Mouse (Mus musculus): ENCODE measurements around the gene Cryl1. TPM values are rescaled to one million over a fixed set of nuclear protein-coding genes. Genes with fewer than 3 reads are reported as not detected.

Gene Cryl1
- total and polyA plus RNA-seq, 3 experiments: 17.8 to 22.0 TPM; not detected in 1

- H3K79me2 ChIP-seq (ENCODE audit: control insufficient read depth, insufficient read depth, low read length, poor library complexity): no peaks in the 10 kb centered on the region
- H3K27ac ChIP-seq (ENCODE audit: control insufficient read depth, low read depth, low read length): no peak overlapping the region
- no peaks in the 10 kb centered on the region for H3K4me1 ChIP-seq (ENCODE audit: control insufficient read depth in 1 of 2, insufficient read depth in 2 of 2, low read length in 2 of 2)
- TF ChIP-seq SMC3 (IDR thresholded peaks at IDR 0.05; ENCODE audit: low read depth, low read length) (no peak), CHD1 (IDR thresholded peaks at IDR 0.05; ENCODE audit: low read depth, low read length) (no peak), MXI1 (IDR thresholded peaks at IDR 0.05; ENCODE audit: low read depth, low read length) (no peak), MYB (IDR thresholded peaks at IDR 0.05; ENCODE audit: low read depth, low read length) (no peak), TCF12 (IDR thresholded peaks at IDR 0.05; ENCODE audit: low read depth, low read length) (no peak), SIN3A (IDR thresholded peaks at IDR 0.05; ENCODE audit: low read length) (no peak), POLR2AphosphoS2 (IDR thresholded peaks at IDR 0.05; ENCODE audit: low read length) (no peak)
- H3K27me3 ChIP-seq (ENCODE audit: control insufficient read depth in 1 of 2, insufficient read depth in 2 of 2, low read length in 2 of 2): peaks cover 0 to 10% of the 10 kb centered on the region in 2 experiments
- no peak for DNase-seq (ENCODE audit: low read depth, low spot score)
- no peak overlapping the region for H3K9ac ChIP-seq (ENCODE audit: control insufficient read depth, low read depth, low read length, poor library complexity, severe bottlenecking)
- H3K36me3 ChIP-seq (ENCODE audit: control insufficient read depth in 1 of 2, insufficient read depth in 2 of 2, low read length in 2 of 2): no peaks in the 10 kb centered on the region
- no peak overlapping the region for H3K4me3 ChIP-seq (ENCODE audit: control insufficient read depth in 1 of 2, insufficient read depth in 1 of 2, low read depth in 2 of 2, low read length in 2 of 2)
- no peaks in the 10 kb centered on the region for H3K9me3 ChIP-seq (replicated peaks; ENCODE audit: insufficient read depth, low read length)
Observed at GRCm38 (mm10) chr14:57248661-57249060, 149.7 kb downstream of the Cryl1 start.

GRCm38 (mm10) chr14:57246575-57246974 lies 151.8 kb downstream of the Cryl1 start:
- no peak overlapping the region for H3K27ac ChIP-seq (ENCODE audit: control insufficient read depth, low read depth, low read length)
- H3K4me1 ChIP-seq (ENCODE audit: control insufficient read depth in 1 of 2, insufficient read depth in 2 of 2, low read length in 2 of 2): no peaks in the 10 kb centered on the region
- no peak overlapping the region for H3K4me3 ChIP-seq (ENCODE audit: control insufficient read depth in 1 of 2, insufficient read depth in 1 of 2, low read depth in 2 of 2, low read length in 2 of 2)
- H3K36me3 ChIP-seq (ENCODE audit: control insufficient read depth in 1 of 2, insufficient read depth in 2 of 2, low read length in 2 of 2): no peaks in the 10 kb centered on the region
- TF ChIP-seq MYB (IDR thresholded peaks at IDR 0.05; ENCODE audit: low read depth, low read length): no peak
- TF ChIP-seq ELF1 (IDR thresholded peaks at IDR 0.05; ENCODE audit: low read depth, low read length): no peak
- TF ChIP-seq HCFC1 (IDR thresholded peaks at IDR 0.05; ENCODE audit: low read depth, low read length): no peak
- H3K9ac ChIP-seq (ENCODE audit: control insufficient read depth, low read depth, low read length, poor library complexity, severe bottlenecking): no peak overlapping the region
- no peak for DNase-seq (ENCODE audit: low read depth, low spot score)
- H3K9me3 ChIP-seq (replicated peaks; ENCODE audit: insufficient read depth, low read length): no peaks in the 10 kb centered on the region
- no peaks in the 10 kb centered on the region for H3K79me2 ChIP-seq (ENCODE audit: control insufficient read depth, insufficient read depth, low read length, poor library complexity)
- H3K27me3 ChIP-seq (ENCODE audit: control insufficient read depth in 1 of 2, insufficient read depth in 2 of 2, low read length in 2 of 2): peaks cover 0 to 5% of the 10 kb centered on the region in 2 experiments; a peak in 3 of 4 replicates

- H3K79me2 ChIP-seq (ENCODE audit: control insufficient read depth, insufficient read depth, low read length, poor library complexity): no peaks in the 10 kb centered on the region
- H3K27me3 ChIP-seq (ENCODE audit: control insufficient read depth in 1 of 2, insufficient read depth in 2 of 2, low read length in 2 of 2): peaks cover 1 to 7% of the 10 kb centered on the region in 2 experiments; a peak in 3 of 4 replicates
- no peak overlapping the region for H3K4me3 ChIP-seq (ENCODE audit: control insufficient read depth in 1 of 2, insufficient read depth in 1 of 2, low read depth in 2 of 2, low read length in 2 of 2)
- H3K36me3 ChIP-seq (ENCODE audit: control insufficient read depth in 1 of 2, insufficient read depth in 2 of 2, low read length in 2 of 2): no peaks in the 10 kb centered on the region
- H3K27ac ChIP-seq (ENCODE audit: control insufficient read depth, low read depth, low read length): no peak overlapping the region
- no peaks in the 10 kb centered on the region for H3K9me3 ChIP-seq (replicated peaks; ENCODE audit: insufficient read depth, low read length)
- H3K9ac ChIP-seq (ENCODE audit: control insufficient read depth, low read depth, low read length, poor library complexity, severe bottlenecking): no peak overlapping the region
- no peaks in the 10 kb centered on the region for H3K4me1 ChIP-seq (ENCODE audit: control insufficient read depth in 1 of 2, insufficient read depth in 2 of 2, low read length in 2 of 2)
- TF ChIP-seq MAZ (IDR thresholded peaks at IDR 0.05; ENCODE audit: low read depth, low read length): no peak
- no peak for TF ChIP-seq RAD21 (IDR thresholded peaks at IDR 0.05; ENCODE audit: low read depth, low read length)
- TF ChIP-seq ZNF384 (IDR thresholded peaks at IDR 0.05; ENCODE audit: low read depth, low read length): no peak
- no peak for TF ChIP-seq POLR2A (IDR thresholded peaks at IDR 0.05; ENCODE audit: control insufficient read depth in 1 of 2, insufficient read depth in 1 of 2, low read depth in 1 of 2, low read length in 2 of 2, poor library complexity in 1 of 2)
- no peak for TF ChIP-seq MAFK (IDR thresholded peaks at IDR 0.05; ENCODE audit: borderline replicate concordance, low read depth, low read length)
- TF ChIP-seq EP300 (IDR thresholded peaks at IDR 0.05; ENCODE audit: low read depth in 1 of 2, low read length in 2 of 2): no peak
- TF ChIP-seq USF1 (IDR thresholded peaks at IDR 0.05; ENCODE audit: low read depth, low read length): no peak
- no peak for TF ChIP-seq TBP (IDR thresholded peaks at IDR 0.05; ENCODE audit: low read depth, low read length)
- no peak for TF ChIP-seq KAT2A (conservative IDR thresholded peaks at IDR 0.05; ENCODE audit: low read depth, low read length)
- no peak for TF ChIP-seq CHD1 (IDR thresholded peaks at IDR 0.05; ENCODE audit: low read depth, low read length)
- no peak for TF ChIP-seq ZC3H11A (IDR thresholded peaks at IDR 0.05; ENCODE audit: low read depth, low read length)
- no peak for TF ChIP-seq E2F4 (IDR thresholded peaks at IDR 0.05; ENCODE audit: borderline replicate concordance, low read depth, low read length)
- TF ChIP-seq BHLHE40 (IDR thresholded peaks at IDR 0.05; ENCODE audit: borderline replicate concordance, low read depth, low read length): no peak
- no peak for TF ChIP-seq ELF1 (IDR thresholded peaks at IDR 0.05; ENCODE audit: low read depth, low read length)
- TF ChIP-seq GABPA (IDR thresholded peaks at IDR 0.05; ENCODE audit: low read depth, low read length): no peak
- TF ChIP-seq MXI1 (IDR thresholded peaks at IDR 0.05; ENCODE audit: low read depth, low read length): no peak
- no peak for DNase-seq (ENCODE audit: low read depth, low spot score)
Observed at GRCm38 (mm10) chr14:57242978-57243377, 155.4 kb downstream of the Cryl1 start.

Measured in MEL (cell line).